ENCODE assay signal across 8 mouse cellular contexts in the genomic region with DNA sequence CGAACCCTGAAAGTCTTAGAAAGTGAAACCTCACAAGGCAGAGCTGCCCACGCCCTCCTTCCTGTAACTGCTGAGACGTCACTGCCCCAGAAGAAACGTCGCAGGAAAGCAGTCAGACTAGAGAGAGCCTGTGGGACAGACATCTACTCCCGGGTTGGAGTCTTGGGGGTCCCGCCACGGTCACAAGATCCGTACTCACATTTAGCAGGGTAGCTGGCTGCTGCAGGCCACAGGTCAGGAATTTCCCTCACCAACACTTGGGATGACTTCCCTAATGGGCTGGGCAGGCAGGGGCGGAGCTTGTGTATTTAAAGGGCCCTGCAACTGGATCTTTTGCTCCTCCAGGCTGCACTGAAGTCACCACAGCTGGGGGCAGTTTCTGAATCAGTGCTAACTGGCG. TPM values are rescaled to one million over a fixed set of nuclear protein-coding genes. Genes with fewer than 3 reads are reported as not detected.
DNase-seq lines count a peak whose midpoint lies in the region; ATAC-seq and TF ChIP-seq lines count a peak whose summit lies in the region.

A gene (minus strand): TSS at position 302 of the 400 bp plus-strand sequence.

- H3K9ac ChIP-seq in hindbrain, embryonic 16.5 days (ENCODE audit: low read depth, low read length), result peak within 1 kb of the TSS; percentile 0; the same call in 1 of the 2 replicates
- H3K9ac ChIP-seq in liver, embryonic 12.5 days, result peak within 1 kb of the TSS; percentile 85

- TF ChIP-seq POLR2A in testis, adult 2 months (IDR thresholded peaks at IDR 0.05; ENCODE audit: control insufficient read depth, low read depth, low read length), result no peak

- peak within 1 kb of the TSS; percentile 38 for H3K4me2 ChIP-seq in hindbrain, embryonic 16.5 days (ENCODE audit: low read length)
- H3K4me2 ChIP-seq in liver, embryonic 12.5 days, result peak within 1 kb of the TSS; percentile 93

- peak within 1 kb of the TSS; percentile 59 for H3K27ac ChIP-seq in testis, adult 2 months (ENCODE audit: control insufficient read depth, insufficient read depth, low read depth, low read length)
- H3K27ac ChIP-seq in hindbrain, embryonic 16.5 days (ENCODE audit: low read depth, low read length), result no peak within 1 kb of the TSS
- H3K27ac ChIP-seq in liver, embryonic 12.5 days, result peak within 1 kb of the TSS; percentile 92

- ATAC-seq in hindbrain, embryonic 16.5 days, result no peak
- no peak for ATAC-seq in liver, embryonic 12.5 days

- H3K4me1 ChIP-seq in testis, adult 2 months (ENCODE audit: control insufficient read depth, insufficient read depth, low read length), result peaks cover 8% of the 10 kb centered on the region
- peaks cover 34% of the 10 kb centered on the region for H3K4me1 ChIP-seq in hindbrain, embryonic 16.5 days (ENCODE audit: control insufficient read depth, insufficient read depth, low read depth, low read length)
- H3K4me1 ChIP-seq in liver, embryonic 12.5 days, result peaks cover 74% of the 10 kb centered on the region

- no peaks in the 10 kb centered on the region for H3K27me3 ChIP-seq in testis, adult 2 months (ENCODE audit: control insufficient read depth, insufficient read depth, low read length)
- no peaks in the 10 kb centered on the region for H3K27me3 ChIP-seq in hindbrain, embryonic 16.5 days (replicated peaks; ENCODE audit: control insufficient read depth, insufficient read depth, low read length)
- no peaks in the 10 kb centered on the region for H3K27me3 ChIP-seq in liver, embryonic 12.5 days (replicated peaks)

- H3K4me3 ChIP-seq in testis, adult 2 months (ENCODE audit: control insufficient read depth, low read depth, low read length), result peak within 1 kb of the TSS; percentile 83
- H3K4me3 ChIP-seq in hindbrain, embryonic 16.5 days (ENCODE audit: low read length), result peak within 1 kb of the TSS; percentile 29
- peak within 1 kb of the TSS; percentile 73 for H3K4me3 ChIP-seq in liver, embryonic 12.5 days

- H3K9me3 ChIP-seq in hindbrain, embryonic 16.5 days (ENCODE audit: control insufficient read depth, low read length), result no peaks in the 10 kb centered on the region
- H3K9me3 ChIP-seq in liver, embryonic 12.5 days (replicated peaks), result no peaks in the 10 kb centered on the region

- no peak for DNase-seq in testis, postnatal 14 days (ENCODE audit: low spot score)
- peak; percentile 66 to 74 for DNase-seq in cerebellum, postnatal 25 days
- DNase-seq in gastrocnemius, postnatal 10 days, result peak; percentile 58
- peak; percentile 84 for DNase-seq in naive thymus-derived CD4-positive, alpha-beta T cell, adult 2 months (ENCODE audit: low read depth)
- DNase-seq in urinary bladder, postnatal 36 days (ENCODE audit: low spot score in 2 of 2), result peak; percentile 70 to 72

- 0 out of 2 replicates have a peak, but pooled peaks cover 1% of the 10 kb centered on the region for H3K36me3 ChIP-seq in testis, adult 2 months (ENCODE audit: control insufficient read depth, insufficient read depth, low read length)
- no peaks in the 10 kb centered on the region; the same call in 1 of the 2 replicates for H3K36me3 ChIP-seq in hindbrain, embryonic 16.5 days (ENCODE audit: control insufficient read depth, insufficient read depth, low read length)
- H3K36me3 ChIP-seq in liver, embryonic 12.5 days, result peaks cover 35% of the 10 kb centered on the region

- no peak for TF ChIP-seq CTCF in testis, adult 2 months (IDR thresholded peaks at IDR 0.05; ENCODE audit: control insufficient read depth, insufficient read depth, insufficient replicate concordance, low read depth, low read length)

- WGBS in hindbrain, embryonic 16.5 days, result 74% methylated on average over 11 of the region's 11 CpGs
- WGBS in liver, embryonic 12.5 days (ENCODE audit: insufficient replicate concordance), result 28% methylated on average over 11 of the region's 11 CpGs

RNA-seq across cellular contexts. Expression of the gene that starts here (rescaled TPM):
- polyA plus RNA-seq in testis, adult 2 months (2012; rRNA removed), result 3.0 and 4.0 TPM in 2 replicates
- 10 to 100 TPM; 23.3 to 28.3 TPM for total RNA-seq in gastrocnemius, postnatal 10 days (2021)
- polyA plus RNA-seq in hindbrain, embryonic 16.5 days (2015; fragmentation: Nextera tagmentation; extraction: Ambion mirVana), result 3.9 and 4.8 TPM in 2 replicates
- polyA plus RNA-seq in liver, embryonic 12.5 days (2016; fragmentation: Nextera tagmentation; extraction: Ambion mirVana), result 8.3 and 8.9 TPM in 2 replicates

Comparison
In these comparisons a context has a peak if more than half of its experiments do, and no peak if none do; other contexts are left out.
1. H3K4me3 ChIP-seq: peak in every context shown above with its lines; median percentile 83 in testis, adult 2 months; 73 in liver, embryonic 12.5 days; 29 in hindbrain, embryonic 16.5 days.